Mouse (Mus musculus) mouse trophoblast stem cell (cell line): ENCODE results near the gene Fpr2.
"Not testable (repeated sequence)": the region's sequence is repeated elsewhere in the genome, so short reads cannot be mapped to it uniquely, and the experiment has no call there.

Experiments used
- in situ Hi-C, 2 experiments: fragments of 300-500 bp; cut with MseI, MboI; formaldehyde crosslinking; loops; 2 replicates in 1 of 2; 3 replicates in 1 of 2; pipeline ENCODE4 v1.15.1; 2025

The Fpr2 gene

DNA sequence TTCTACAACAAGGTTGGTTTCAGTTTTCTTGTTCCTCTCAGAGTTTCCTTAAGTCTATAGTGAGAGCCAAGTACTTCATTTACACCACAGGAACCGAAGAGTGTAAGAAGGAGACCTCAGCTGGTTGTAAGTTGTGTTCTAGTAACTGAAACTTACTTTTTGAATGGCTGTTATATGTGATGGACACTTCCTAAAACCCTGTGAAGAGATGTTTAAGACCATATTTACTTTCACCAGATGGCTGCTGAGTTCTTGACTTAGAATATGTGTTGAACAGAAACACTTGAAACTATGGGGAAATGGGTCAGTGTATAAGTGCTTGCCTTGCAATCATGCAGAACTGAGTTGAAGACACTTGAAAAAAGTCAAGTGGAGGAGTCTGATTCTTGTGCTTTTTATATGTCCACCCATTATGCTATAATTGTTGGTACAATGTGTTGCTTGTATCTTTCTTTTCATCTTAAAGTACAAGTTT lies at the start of gene Fpr2, which contains the start of gene Fpr3:
Fpr2 (plus strand) TSS at position 51 of the 475 bp plus-strand sequence.
Fpr3 (plus strand) TSS at position 79 of the 475 bp plus-strand sequence.
- in situ Hi-C loops, result no loop called here

DNA sequence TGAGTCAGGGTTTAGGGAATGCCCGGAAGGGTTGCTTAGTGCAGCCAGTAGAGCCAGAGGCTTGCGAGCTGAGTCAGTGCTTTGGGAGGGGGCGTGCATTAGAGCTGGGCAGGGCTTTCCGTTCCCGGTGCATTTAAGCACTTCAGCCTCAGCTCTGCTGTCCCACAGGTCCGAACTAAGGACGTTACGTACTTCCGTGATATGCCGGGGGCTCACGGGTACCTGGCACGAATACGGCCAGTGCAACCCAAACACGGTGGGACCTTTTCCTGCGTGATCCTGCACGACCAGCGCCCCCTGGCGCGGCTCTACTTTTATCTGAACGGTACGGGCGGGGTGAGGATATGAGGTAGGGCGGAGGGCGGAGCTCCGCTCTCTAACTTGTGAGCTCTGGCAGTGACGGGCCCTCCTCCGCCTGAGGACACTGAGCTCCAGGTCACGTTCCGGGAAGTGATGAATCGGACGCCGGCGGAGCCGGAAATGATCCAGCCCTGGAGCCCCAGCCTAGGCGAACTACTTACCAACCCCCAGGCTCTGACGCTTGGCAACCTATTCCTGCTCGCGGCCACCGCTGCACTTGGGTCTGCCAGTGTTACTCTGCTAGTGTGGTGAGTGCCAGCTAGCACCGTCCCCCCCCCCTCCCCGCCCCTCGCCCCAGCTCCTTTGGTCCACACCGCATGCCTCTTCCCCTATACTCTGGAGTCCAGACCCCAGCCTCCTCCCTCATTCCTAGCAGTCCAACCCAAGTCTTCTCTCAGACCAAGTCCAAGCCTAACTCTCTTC lies 49.5 kb upstream of the Fpr2 start:
- in situ Hi-C loops, result no loop called here

DNA sequence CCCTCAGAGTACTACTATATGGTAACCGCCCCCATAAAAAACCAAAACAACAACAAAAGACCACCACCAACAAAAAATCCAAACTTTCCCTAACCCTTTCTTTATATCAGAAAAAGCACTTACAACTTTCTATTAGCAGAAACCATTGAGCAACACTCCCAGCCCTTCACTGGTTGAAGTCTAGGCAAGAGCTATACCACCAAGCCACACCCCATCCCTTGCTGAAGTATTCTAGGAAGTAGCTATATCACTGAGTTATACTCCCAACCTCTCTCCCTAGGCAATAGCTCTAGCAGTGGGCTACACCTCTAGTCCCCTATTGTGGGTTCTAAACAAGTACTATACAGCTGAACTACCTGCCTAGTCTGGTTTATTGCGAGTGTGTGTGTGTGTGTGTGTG lies 48.3 kb upstream of the Fpr2 start:
- in situ Hi-C loops, result no loop called here

DNA sequence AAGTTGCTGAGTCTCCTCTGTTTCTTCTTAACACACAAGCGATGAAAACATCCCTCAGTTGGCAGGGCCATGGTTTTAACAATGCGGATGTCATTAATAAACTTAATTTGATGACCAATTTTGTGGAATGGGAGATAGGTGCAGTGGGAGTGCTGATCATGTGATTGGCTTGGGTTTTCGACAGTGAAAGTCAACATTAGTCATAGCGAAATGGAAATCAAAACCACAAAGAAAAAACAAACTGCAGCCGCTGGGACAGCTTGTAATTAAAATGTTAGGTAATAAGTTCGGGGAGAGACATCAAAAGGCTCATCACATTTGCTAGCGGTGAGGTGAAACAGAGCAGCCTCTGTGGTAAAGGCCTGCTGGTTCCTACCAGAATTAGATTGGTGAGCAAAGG lies 46.8 kb upstream of the Fpr2 start:
- in situ Hi-C loops, result no loop called here

DNA sequence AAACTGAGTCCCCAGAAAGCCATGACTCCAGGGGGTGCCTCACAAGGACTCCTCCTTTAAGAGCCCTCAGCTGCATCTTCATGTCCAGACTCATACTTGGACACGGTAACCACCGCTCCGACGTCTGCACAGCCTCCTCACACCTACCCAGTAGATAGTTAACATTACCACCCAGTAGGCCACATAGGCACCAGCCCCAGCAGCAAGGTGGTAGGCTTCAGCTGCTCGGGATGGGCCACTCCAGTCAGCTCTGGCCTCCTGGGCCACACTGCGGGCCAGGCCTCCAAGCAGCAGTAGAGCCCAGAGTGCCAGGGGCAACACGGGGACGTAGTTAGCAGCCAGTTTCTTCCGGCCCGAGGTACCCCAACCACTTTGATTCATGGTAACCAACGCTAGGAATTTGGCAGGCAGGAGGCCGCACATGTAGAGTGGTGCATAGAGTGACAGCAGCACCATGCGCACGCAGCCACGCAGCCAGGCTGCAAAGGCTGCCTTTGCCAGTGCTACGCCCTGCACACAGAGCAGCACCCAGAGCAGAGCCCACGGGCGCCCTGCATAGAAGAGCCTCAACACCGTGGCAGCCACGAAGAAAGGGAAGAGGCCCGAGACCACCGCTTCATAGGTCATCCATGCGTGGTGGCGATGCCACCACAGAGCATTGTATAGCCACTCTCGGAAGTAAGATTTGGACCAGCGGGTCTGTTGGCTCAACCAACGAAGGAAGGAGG lies 43.9 kb upstream of the Fpr2 start:
- in situ Hi-C loops, result no loop called here

DNA sequence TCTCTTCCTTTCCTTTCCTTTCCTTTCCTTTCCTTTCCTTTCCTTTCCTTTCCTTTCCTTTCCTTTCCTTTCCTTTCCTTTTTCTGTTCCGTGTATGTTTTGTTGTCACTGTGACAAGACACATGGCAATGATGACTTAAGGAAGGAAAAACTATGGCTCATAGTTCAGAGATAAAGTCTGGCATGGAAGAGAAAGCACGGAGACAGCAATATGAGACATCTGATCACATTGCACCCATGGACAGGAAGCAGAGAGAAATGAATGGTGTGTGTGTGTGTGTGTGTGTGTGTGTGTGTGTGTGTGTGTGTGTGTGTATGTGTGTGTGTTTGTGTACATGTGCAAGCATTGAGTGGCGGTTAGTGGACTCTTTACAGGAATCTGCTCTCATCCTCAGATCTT lies 43.0 kb upstream of the Fpr2 start:
- in situ Hi-C loops, result not testable (repeated sequence)

DNA sequence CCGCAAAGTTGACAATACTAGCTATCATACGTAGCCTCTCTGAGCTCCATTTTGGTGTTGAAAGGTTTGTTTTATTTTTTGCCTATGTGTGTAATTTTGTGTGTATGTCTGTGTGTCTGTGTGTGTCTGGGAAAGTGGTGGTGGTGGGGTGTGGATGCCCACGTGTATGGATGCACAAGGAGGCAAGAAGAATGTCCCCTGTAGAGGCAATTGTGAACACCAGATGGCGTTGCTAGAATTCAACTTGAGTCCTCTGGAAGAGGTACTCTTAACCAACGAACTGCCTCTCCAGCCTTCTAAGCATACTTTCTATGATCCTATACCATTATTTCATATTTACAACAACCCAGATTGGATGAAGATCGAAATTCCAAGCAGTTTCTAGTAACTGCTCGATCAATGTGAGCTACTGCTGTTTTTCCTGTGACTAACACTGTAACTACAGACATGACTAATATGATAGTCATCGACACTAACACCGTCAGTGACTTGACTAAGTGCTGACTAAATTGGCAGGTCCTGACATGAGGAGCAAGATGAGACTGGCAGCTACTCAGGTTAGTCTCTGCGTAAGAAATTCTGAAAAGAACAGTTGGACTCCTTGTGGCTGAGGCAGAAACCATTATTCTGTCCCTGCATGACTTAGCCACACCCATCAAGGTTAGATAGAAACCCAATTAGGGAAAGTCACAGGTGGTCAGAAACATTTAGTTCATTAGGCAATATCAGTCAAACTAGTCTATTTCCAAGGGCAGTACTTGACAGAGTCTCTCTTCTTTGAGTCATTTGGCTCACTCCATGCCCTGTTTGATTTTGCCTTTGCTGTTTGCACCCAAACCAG lies 42.2 kb upstream of the Fpr2 start:
- in situ Hi-C loops, result no loop called here

DNA sequence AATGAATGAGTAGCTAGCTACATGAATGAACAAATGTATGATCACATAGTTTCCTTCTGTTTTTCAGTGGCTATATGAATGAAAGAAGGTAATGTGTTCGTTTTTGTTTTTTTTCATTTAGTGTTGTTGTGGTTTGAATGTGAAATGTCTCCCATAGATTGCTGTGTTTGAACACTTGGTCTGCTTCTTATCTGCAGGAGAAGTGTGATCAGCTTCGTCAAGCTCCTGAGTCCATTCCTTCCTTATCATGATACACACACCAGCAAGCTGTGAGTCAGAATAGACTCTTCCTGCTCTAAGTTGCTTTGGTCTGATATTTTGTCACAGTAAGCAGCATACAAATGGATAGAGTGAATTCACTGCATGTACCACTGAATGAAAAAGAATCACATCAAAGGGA lies 38.6 kb upstream of the Fpr2 start:
- in situ Hi-C loops, result no loop called here

DNA sequence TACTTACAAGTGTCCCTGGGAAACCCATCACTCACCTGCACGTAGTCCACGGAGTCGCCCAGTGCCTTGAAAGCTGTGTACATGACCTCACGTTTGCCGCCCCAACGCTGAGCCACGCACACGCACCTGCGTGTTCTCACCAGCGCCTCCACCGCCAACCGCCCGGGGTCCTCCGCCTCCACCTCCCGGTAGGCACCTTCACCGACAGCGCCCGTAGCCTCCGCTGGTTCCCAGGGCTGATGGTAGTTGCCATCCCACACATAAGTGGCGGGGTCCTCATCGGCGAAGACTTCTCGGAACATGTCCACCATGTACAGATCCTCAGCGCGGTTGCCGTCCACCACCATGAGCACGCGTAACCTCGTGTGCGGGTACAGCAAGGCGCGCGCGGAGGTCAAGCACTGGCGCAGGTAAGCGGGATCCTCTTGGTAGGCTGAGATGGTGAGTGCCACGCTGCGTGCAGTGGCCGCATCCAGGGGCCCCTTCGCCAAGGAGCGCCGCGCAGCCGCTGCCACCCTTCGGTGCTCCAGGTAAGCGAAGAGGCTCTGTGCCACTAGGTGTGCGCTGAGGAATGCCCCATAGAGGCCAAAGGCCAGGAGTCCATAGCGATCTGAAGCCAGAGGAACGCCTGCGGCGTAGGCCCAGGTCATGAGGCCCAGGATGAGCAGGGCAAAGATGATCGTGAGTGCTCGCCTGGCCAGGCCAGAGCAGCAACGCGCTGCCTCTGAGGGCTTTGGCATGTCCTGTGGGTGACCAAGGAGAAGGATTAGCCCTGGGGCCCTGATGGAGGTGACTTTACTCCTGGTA lies 37.5 kb upstream of the Fpr2 start:
- in situ Hi-C loops, result no loop called here

DNA sequence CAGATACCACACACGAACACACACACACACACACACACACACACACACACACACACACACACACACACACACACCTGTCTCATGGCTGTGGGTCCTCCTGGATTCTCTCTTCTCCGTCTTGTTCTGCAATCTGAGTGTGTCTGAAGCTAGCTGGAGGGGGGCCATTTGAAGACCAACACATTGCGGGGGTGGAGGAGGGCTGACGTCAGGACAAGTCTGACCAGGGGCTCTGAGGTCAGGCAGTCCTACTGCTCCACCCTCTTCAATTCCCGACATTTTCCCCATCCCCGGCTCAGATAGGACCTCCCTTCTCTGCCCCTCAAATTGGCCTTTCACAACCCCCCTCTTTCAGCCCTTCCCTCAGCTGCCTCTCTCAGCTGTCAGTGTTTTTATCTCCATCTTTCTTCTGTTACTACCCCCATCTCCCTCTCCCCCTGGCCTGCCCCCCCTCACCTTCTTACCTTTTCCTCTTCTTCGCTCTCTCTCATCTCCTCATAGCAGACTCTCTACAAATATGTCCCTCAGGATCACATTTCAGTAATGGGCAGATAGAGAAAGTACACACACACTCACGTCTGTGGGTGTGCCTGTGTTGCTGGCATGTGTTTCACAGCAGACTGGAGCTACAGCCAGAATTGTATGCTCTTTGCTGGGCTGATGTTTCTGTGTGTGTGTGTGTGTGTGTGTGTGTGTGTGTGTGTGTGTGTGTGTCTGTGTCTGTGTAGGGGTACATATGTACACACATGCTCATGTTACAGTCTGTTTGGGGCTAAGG lies 32.4 kb upstream of the Fpr2 start, which contains the start of gene Has1:
Has1 (minus strand) TSS at position 142 of the 775 bp plus-strand sequence.
- in situ Hi-C loops, result no loop called here

DNA sequence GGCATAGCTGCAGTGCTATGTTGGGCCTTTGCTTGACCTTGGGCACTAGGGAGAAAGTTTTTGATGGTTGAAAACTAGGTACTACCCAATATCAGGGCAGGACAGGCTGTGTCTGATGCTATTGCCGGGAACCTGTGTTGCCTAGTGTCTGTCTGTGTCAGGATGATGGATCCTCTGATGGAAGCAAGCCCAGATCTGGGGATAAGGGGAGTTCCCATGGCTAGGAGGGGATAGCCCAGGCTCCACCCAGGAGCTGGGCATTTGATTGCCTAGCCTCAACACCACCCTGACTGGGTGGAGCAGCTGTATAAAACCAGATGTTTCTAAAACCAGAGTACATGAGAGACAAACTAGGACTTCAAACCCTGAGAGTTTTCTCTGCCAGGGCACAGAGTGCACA lies 31.0 kb upstream of the Fpr2 start:
- in situ Hi-C loops, result no loop called here

DNA sequence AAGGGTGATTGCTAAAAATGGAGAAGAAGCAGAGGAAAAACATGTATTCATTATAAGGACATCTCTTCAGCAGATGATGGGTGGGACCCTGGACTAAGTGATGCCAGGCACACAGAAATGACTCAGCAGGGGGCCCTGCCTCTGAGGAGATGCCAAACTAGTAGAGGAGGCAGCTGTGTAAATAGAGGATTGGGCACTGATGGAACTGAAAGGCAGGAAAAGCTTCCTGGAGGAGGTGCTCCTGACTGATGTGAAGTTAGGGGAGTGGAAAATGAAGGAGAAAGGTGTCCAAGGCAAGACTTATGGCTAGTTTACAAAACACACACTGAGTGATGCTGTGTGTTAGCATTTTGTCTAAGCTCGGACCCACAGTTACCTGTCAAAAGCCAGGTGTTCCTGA lies 30.2 kb upstream of the Fpr2 start:
- in situ Hi-C loops, result no loop called here

DNA sequence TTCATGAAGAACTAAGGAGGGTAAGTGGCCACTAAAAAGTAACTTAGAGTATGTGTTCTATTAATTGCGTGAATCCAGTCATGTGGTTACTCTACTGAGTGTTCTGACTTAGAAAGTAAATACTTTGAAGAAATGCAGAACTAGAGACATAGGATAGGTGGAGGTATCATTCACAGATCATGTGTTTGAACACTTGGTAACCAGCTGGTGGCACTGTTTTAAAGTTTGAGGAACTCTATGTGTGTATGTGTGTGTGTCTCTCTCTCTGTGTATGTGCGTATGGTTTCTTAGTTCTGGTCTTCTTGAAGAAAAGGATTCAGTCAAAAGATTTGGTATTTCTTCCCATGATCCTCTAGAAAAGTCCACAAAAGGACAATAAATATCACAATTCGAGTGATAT lies 27.5 kb upstream of the Fpr2 start:
- in situ Hi-C loops, result no loop called here

DNA sequence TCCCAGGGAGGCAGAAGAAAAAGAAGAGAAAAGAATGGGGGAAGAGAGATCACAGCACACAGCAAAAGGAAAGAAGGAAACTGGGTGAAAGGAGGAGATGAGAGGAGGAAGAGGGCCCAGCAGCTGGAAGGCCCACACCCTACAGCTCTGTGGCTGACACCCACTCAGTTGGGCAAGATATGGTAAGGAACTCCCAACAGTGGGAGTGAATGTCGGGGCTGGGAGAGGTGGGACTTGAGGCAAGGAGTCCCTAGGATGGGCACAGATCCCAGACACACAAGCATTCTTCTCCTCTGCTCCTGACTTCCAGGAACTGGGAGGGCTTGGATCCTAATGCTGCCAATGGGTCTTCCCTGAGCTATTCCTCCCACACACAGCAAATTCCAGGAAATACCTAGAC lies 25.3 kb upstream of the Fpr2 start:
- in situ Hi-C loops, result no loop called here

DNA sequence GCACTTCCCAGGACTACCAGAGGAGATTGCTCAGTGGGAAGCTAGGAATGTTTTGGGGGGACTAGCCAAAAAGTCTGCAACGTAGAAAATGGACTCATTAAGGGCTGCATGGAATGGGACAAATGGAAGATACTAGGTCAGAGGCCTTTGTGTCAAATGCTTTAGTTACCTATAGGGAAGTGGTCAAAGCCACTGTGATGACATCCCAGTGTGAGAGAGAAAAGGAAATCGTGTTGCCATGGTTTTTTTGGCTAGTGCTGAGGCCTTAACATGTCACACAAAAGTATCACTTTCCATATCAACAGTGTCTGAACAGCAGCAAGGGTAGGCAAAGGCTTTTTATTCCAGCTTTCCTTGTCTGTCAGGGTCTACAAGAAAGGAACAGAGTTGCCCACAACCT lies 22.5 kb upstream of the Fpr2 start:
- in situ Hi-C loops, result no loop called here

DNA sequence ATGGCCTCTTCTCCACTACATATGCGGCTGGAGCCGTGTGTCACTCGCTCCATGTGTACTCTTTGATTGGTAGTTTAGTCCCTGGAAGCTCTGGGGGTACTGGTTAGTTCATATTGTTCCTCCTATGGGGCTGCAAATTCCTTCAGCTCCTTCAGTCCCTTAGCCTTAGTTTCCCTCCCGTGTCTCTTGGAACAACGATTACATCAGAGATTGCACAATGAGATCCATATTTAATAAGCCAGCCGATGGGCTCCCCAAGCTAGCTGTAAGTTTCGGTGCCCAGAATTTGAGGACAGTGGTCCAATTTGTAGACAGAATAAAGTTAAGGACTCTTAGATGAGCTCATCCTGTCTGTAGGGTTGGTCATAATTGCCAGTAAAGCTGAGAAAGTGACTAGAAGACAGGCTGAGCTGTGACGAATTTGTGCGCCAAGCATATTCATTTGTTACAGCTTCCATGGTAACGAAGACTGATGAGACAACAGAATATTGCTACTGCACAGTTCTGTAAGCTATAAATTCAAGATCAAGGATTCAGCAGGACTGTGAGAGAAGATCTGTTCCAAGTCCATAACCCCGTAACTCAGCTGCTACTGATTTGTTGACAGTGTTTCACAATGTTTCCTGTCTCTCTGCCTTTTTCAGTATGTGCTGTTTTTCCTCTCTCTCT lies 20.7 kb upstream of the Fpr2 start:
- in situ Hi-C loops, result no loop called here

DNA sequence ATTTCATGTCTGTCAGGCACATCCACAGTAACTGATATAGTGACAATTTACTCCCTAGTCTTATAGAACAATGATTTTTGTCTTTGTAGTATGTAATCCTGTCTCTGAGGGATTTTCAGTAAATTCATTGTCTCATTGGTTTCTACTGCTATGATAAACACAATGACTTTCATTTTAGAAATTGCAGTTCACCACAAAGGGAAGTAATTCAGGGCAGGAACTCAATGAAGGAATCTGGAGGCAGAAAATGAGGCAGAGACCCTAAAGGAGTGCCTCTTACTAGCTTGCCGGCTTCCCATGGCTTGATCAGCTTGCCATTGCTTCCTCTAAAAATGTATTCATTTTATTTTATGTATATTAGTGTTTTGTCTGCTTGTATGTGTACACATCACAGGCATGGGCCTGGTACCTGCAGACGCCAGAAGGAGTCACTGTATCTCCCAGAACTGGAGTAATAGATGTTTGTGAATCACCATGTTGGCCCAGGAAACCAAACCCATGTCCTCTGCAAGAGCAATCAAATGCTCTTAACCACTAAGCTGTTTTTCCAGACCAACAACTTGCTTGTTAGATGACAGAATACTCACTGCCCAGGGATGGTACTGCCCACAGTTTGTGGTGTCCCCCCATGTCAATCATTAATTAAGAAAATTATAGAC lies 16.6 kb upstream of the Fpr2 start:
- in situ Hi-C loops, result no loop called here

DNA sequence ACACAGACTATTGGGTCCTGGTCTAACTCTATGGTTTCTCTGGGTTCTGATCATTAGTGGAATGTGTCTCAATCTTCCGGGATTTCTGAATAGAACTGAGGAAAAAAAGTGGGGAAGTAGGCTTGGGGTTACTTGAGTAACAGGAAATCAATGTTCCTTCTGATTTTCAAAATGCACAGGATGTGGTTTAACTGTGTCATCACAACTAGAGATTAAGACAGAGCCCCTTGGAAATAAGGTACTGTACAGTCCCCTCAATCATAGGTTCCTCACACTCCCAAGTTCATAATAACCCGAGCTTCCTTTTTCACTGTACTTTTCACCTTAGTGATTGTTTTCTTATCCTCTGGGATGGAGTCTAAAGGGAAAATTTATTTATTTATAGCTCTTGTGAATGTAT lies 15.9 kb upstream of the Fpr2 start:
- in situ Hi-C loops, result no loop called here

DNA sequence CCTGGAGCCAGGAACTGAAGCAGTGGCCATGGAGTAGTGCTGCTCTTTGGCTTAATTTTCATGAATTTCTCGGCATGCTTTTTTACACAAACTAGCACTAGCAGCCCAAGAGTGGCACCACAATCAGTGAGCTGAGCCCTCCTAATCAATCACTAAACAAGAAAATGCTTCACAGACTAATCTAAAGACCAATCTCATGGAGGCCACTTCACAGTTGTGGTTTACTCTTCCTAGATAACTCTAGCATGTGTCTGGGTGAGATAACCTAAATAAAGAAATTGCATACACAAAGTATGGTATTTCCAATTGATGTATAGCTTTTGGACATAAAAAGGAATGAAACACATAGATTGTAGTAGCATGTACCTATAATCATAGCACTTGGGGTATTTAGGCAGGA lies 8.3 kb upstream of the Fpr2 start:
- in situ Hi-C loops, result no loop called here
